Mouse (Mus musculus) megakaryocyte, embryonic 14.5 days (primary cell): ENCODE measurements at regions not wholly inside any gene's neighbourhood (a gene's known extent, or its start where the extent isn't known, plus 50 kb on each side); places are given as distances from the start of the nearest gene placed in this dataset.

Experiments used
- FLI1 ChIP-seq: IDR thresholded peaks from 2 replicates; pipeline ENCODE4 v1.6.1; 2012; ENCODE audit warnings: low read length, inconsistent platforms, mixed read lengths
- GATA1 ChIP-seq: IDR thresholded peaks from 3 replicates; pipeline ENCODE4 v1.6.1; 2012; ENCODE audit warnings: mixed read lengths, low read length, inconsistent platforms, borderline replicate concordance

DNA sequence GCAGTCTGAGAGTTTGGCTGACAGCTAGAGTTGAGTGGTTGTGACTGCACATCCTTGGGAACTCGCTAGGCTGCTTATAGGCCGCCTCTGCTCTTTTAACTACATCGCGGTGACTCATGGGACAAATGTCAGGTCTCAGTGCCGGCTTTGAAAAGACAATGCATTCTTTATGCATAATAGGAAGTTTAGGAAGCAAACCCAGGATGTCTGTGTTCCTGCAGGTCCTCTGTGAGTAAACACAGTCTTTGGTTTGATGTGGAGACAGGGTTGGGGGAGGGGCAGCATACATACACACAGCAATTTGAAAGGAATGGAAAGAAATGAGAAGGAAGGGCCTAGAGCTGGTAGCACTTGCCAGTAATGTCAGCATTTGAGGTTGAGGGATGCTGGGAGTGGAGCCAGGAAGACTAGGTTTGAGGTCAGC, 56.3 kb downstream of the Fam43a start:
- TF ChIP-seq FLI1 (no peak), GATA1 (no peak)
